Comparison of ENCODE assay signal across 7 mouse cellular contexts in genomic region chrX:21061460-21061859, GRCm38 (mm10). TPM values are rescaled to one million over a fixed set of nuclear protein-coding genes. Genes with fewer than 3 reads are reported as not detected.
DNase-seq lines count a peak whose midpoint lies in the region; ATAC-seq and TF ChIP-seq lines count a peak whose summit lies in the region.

No protein-coding gene starts in this region.

- H3K4me2 ChIP-seq in embryonic facial prominence, embryonic 14.5 days (ENCODE audit: low read depth, low read length) = peak overlapping the region; percentile 53
- peak overlapping the region; percentile 53 for H3K4me2 ChIP-seq in kidney, embryonic 16.5 days (replicated peaks; ENCODE audit: low read depth, low read length)
- peak overlapping the region; percentile 47 for H3K4me2 ChIP-seq in midbrain, postnatal 0 days (ENCODE audit: low read depth, low read length, poor library complexity, severe bottlenecking)

- 24% methylated on average over 9 of the region's 9 CpGs for WGBS in embryonic facial prominence, embryonic 14.5 days
- WGBS in kidney, embryonic 16.5 days = 29% methylated on average over 9 of the region's 9 CpGs
- WGBS in midbrain, postnatal 0 days = 23% methylated on average over 9 of the region's 9 CpGs

- H3K27ac ChIP-seq in embryonic facial prominence, embryonic 14.5 days (replicated peaks; ENCODE audit: low read depth, low read length) = peak overlapping the region; percentile 44
- H3K27ac ChIP-seq in kidney, embryonic 16.5 days (ENCODE audit: low read length) = 0 out of 2 replicates have a peak overlapping the region, but pooled peaks have one; percentile 1
- H3K27ac ChIP-seq in midbrain, postnatal 0 days (ENCODE audit: low read depth, low read length) = peak overlapping the region; percentile 78; the same call in 1 of the 2 replicates

- H3K9me3 ChIP-seq in embryonic facial prominence, embryonic 14.5 days (ENCODE audit: control insufficient read depth, low read length) = no peaks in the 10 kb centered on the region
- H3K9me3 ChIP-seq in kidney, embryonic 16.5 days (ENCODE audit: low read length) = no peaks in the 10 kb centered on the region
- no peaks in the 10 kb centered on the region for H3K9me3 ChIP-seq in midbrain, postnatal 0 days (ENCODE audit: low read length)

- TF ChIP-seq CTCF in midbrain, postnatal 0 days (IDR thresholded peaks at IDR 0.05) = peak; percentile 32

- no peaks in the 10 kb centered on the region for H3K4me1 ChIP-seq in embryonic facial prominence, embryonic 14.5 days (ENCODE audit: control insufficient read depth, insufficient read depth, low read length)
- H3K4me1 ChIP-seq in kidney, embryonic 16.5 days (ENCODE audit: insufficient read depth, low read length) = no peaks in the 10 kb centered on the region
- no peaks in the 10 kb centered on the region for H3K4me1 ChIP-seq in midbrain, postnatal 0 days (ENCODE audit: insufficient read depth, low read length)

- H3K27me3 ChIP-seq in embryonic facial prominence, embryonic 14.5 days (replicated peaks; ENCODE audit: control insufficient read depth, insufficient read depth, low read length) = no peaks in the 10 kb centered on the region
- no peaks in the 10 kb centered on the region for H3K27me3 ChIP-seq in kidney, embryonic 16.5 days (ENCODE audit: insufficient read depth, low read length)
- H3K27me3 ChIP-seq in midbrain, postnatal 0 days (ENCODE audit: insufficient read depth, low read length) = no peaks in the 10 kb centered on the region

- peak; percentile 2 for DNase-seq in retina, adult 2 months (ENCODE audit: low read depth, low spot score)
- DNase-seq in retina, postnatal 1 day = no peak
- peak; percentile 0 for DNase-seq in embryonic facial prominence, embryonic 14.5 days (ENCODE audit: low spot score)
- DNase-seq in midbrain, postnatal 0 days (ENCODE audit: low spot score) = peak; percentile 4
- no peak for DNase-seq in urinary bladder, adult 18-20 months (ENCODE audit: low spot score in 2 of 2)
- no peak for DNase-seq in left cerebral cortex, postnatal 4 days

- intact Hi-C loops in left cerebral cortex, postnatal 4 days (cut with DNase I) = no loop called here

- no peaks in the 10 kb centered on the region for H3K36me3 ChIP-seq in embryonic facial prominence, embryonic 14.5 days (ENCODE audit: control insufficient read depth, insufficient read depth, low read length)
- H3K36me3 ChIP-seq in kidney, embryonic 16.5 days (ENCODE audit: insufficient read depth, low read length) = no peaks in the 10 kb centered on the region
- H3K36me3 ChIP-seq in midbrain, postnatal 0 days (ENCODE audit: insufficient read depth, low read length) = no peaks in the 10 kb centered on the region

- ATAC-seq in embryonic facial prominence, embryonic 14.5 days (ENCODE audit: low read depth) = 0 out of 2 replicates have a peak, but pooled peaks have one; percentile 57
- ATAC-seq in kidney, embryonic 16.5 days (ENCODE audit: low FRiP score, low TSS enrichment) = peak; percentile 54; the same call in 1 of the 2 replicates
- ATAC-seq in midbrain, postnatal 0 days (ENCODE audit: low FRiP score) = peak; percentile 45

- H3K4me3 ChIP-seq in embryonic facial prominence, embryonic 14.5 days (ENCODE audit: low read depth, low read length) = peak overlapping the region; percentile 51
- peak overlapping the region; percentile 58 for H3K4me3 ChIP-seq in kidney, embryonic 16.5 days (ENCODE audit: low read length)
- peak overlapping the region; percentile 47 for H3K4me3 ChIP-seq in midbrain, postnatal 0 days (ENCODE audit: low read depth, low read length)

- peak overlapping the region; percentile 69 for H3K9ac ChIP-seq in embryonic facial prominence, embryonic 14.5 days (ENCODE audit: low read depth, low read length)
- peak overlapping the region; percentile 67 for H3K9ac ChIP-seq in kidney, embryonic 16.5 days (replicated peaks; ENCODE audit: low read length)
- H3K9ac ChIP-seq in midbrain, postnatal 0 days (replicated peaks; ENCODE audit: low read length, poor library complexity, severe bottlenecking) = peak overlapping the region; percentile 60; the same call in 1 of the 2 replicates

RNA-seq across cellular contexts. Expression of gene Zfp182, which starts 0.7 kb away (rescaled TPM):
- 5.7 TPM in 2 replicates for polyA plus RNA-seq in embryonic facial prominence, embryonic 14.5 days (2014; fragmentation: Nextera tagmentation; extraction: Ambion mirVana)
- 4.9 and 5.9 TPM in 2 replicates for polyA plus RNA-seq in kidney, embryonic 16.5 days (2015; fragmentation: Nextera tagmentation; extraction: Ambion mirVana)
- total RNA-seq in midbrain, postnatal 0 days (2014; rRNA removed) = 5.3 and 12.0 TPM in 2 replicates
- polyA plus RNA-seq in midbrain, postnatal 0 days (2015; fragmentation: Nextera tagmentation; extraction: Ambion mirVana) = 3.9 and 4.0 TPM in 2 replicates
- total RNA-seq in left cerebral cortex, postnatal 4 days (2021) = 10 to 100 TPM in 1 of 2 experiments, 1 to 10 TPM in 1; 9.8 to 13.6 TPM

RNA-seq across cellular contexts. Expression of gene Spaca5, which starts 6.7 kb away (rescaled TPM):
- not detected in 2 replicates for polyA plus RNA-seq in embryonic facial prominence, embryonic 14.5 days (2014; fragmentation: Nextera tagmentation; extraction: Ambion mirVana)
- not detected in 2 replicates for polyA plus RNA-seq in kidney, embryonic 16.5 days (2015; fragmentation: Nextera tagmentation; extraction: Ambion mirVana)
- not detected in 2 replicates for total RNA-seq in midbrain, postnatal 0 days (2014; rRNA removed)
- polyA plus RNA-seq in midbrain, postnatal 0 days (2015; fragmentation: Nextera tagmentation; extraction: Ambion mirVana) = not detected in 2 replicates
- not detected for total RNA-seq in left cerebral cortex, postnatal 4 days (2021)

RNA-seq across cellular contexts. Expression of gene Zfp300, which starts 27.9 kb away (rescaled TPM):
- polyA plus RNA-seq in embryonic facial prominence, embryonic 14.5 days (2014; fragmentation: Nextera tagmentation; extraction: Ambion mirVana) = 2.2 and 2.5 TPM in 2 replicates
- 1.5 and 2.0 TPM in 2 replicates for polyA plus RNA-seq in kidney, embryonic 16.5 days (2015; fragmentation: Nextera tagmentation; extraction: Ambion mirVana)
- 4.4 and 4.7 TPM in 2 replicates for total RNA-seq in midbrain, postnatal 0 days (2014; rRNA removed)
- 3.3 and 3.4 TPM in 2 replicates for polyA plus RNA-seq in midbrain, postnatal 0 days (2015; fragmentation: Nextera tagmentation; extraction: Ambion mirVana)
- total RNA-seq in left cerebral cortex, postnatal 4 days (2021) = 1 to 10 TPM; 4.0 to 4.1 TPM

RNA-seq across cellular contexts. Expression of gene Ssxa1, which starts 54.2 kb away (rescaled TPM):
- polyA plus RNA-seq in embryonic facial prominence, embryonic 14.5 days (2014; fragmentation: Nextera tagmentation; extraction: Ambion mirVana) = not detected in 2 replicates
- not detected in 2 replicates for polyA plus RNA-seq in kidney, embryonic 16.5 days (2015; fragmentation: Nextera tagmentation; extraction: Ambion mirVana)
- total RNA-seq in midbrain, postnatal 0 days (2014; rRNA removed) = not detected in 2 replicates
- not detected in 2 replicates for polyA plus RNA-seq in midbrain, postnatal 0 days (2015; fragmentation: Nextera tagmentation; extraction: Ambion mirVana)
- not detected for total RNA-seq in left cerebral cortex, postnatal 4 days (2021)

Comparison
In these comparisons a context has a peak if more than half of its experiments do, and no peak if none do; other contexts are left out.
1. DNase-seq: peak in retina, adult 2 months (single experiment), embryonic facial prominence, embryonic 14.5 days (single experiment) and midbrain, postnatal 0 days (single experiment); none in retina, postnatal 1 day (single experiment), urinary bladder, adult 18-20 months (0 of 2) and left cerebral cortex, postnatal 4 days (single experiment).
2. H3K27ac ChIP-seq: peak in every context shown above with its lines; median percentile 78 in midbrain, postnatal 0 days; 44 in embryonic facial prominence, embryonic 14.5 days; 1 in kidney, embryonic 16.5 days.
3. Peak in every context shown above with its lines, with median percentiles within 50 percentile points of each other: ATAC-seq, H3K4me2 ChIP-seq, H3K4me3 ChIP-seq and H3K9ac ChIP-seq.